Mouse (Mus musculus) heart, postnatal 0 days (tissue): ENCODE results near the gene Kansl1l. TPM values are rescaled to one million over a fixed set of nuclear protein-coding genes. Genes with fewer than 3 reads are reported as not detected.

Experiments used
- ATAC-seq: fragments of 200-750 bp; cut with Nextera tagmentation; 2 replicates; pipeline ENCODE4 v1.8.0; 2017; ENCODE audit warnings: low read depth, moderate number of reproducible peaks, moderate library complexity; ENCODE audit not compliant: insufficient read depth
- DNase-seq: peaks from one replicate; pipeline ENCODE4 v3.0.0-alpha.2; 2016; ENCODE audit warnings: low spot score
- H3K27ac ChIP-seq: fragments of 300-500 bp; sonication (generic); 2 replicates; pipeline ENCODE4 v1.5.1; 2014; ENCODE audit warnings: low read depth, mild to moderate bottlenecking
- H3K27me3 ChIP-seq: fragments of 300-500 bp; sonication (generic); 2 replicates; pipeline ENCODE4 v1.6.1; 2014; ENCODE audit warnings: low read length, mixed read lengths; ENCODE audit not compliant: control insufficient read depth, insufficient read depth
- H3K36me3 ChIP-seq: fragments of 300-500 bp; sonication (generic); replicated peaks from 2 replicates; pipeline ENCODE4 v1.6.1; 2014; ENCODE audit warnings: low read length, mixed read lengths; ENCODE audit not compliant: control insufficient read depth, insufficient read depth
- H3K4me1 ChIP-seq: fragments of 300-500 bp; sonication (generic); 2 replicates; pipeline ENCODE4 v1.6.1; 2014; ENCODE audit warnings: antibody characterized with exemption; ENCODE audit not compliant: control insufficient read depth, insufficient read depth
- H3K4me2 ChIP-seq: fragments of 300-500 bp; sonication (generic); 2 replicates; pipeline ENCODE4 v1.6.1; 2014; ENCODE audit warnings: low read depth, mild to moderate bottlenecking, low read length, moderate library complexity
- H3K4me3 ChIP-seq: fragments of 300-500 bp; sonication (generic); 2 replicates; pipeline ENCODE4 v1.5.1; 2014; ENCODE audit warnings: low read depth, low read length
- H3K9ac ChIP-seq: fragments of 300-500 bp; sonication (generic); replicated peaks from 2 replicates; pipeline ENCODE4 v1.6.1; 2014; ENCODE audit warnings: low read depth, low read length, mixed read lengths
- H3K9me3 ChIP-seq: fragments of 300-500 bp; sonication (generic); replicated peaks from 2 replicates; pipeline ENCODE4 v1.6.1; 2016; ENCODE audit warnings: low read length; ENCODE audit not compliant: control insufficient read depth
- CTCF ChIP-seq: IDR thresholded peaks from 2 replicates; pipeline ENCODE4 v1.5.1; 2016; ENCODE audit warnings: antibody characterized with exemption, control low read depth, low read depth
- EP300 ChIP-seq: IDR thresholded peaks from 2 replicates; pipeline ENCODE4 v1.6.1; 2016; ENCODE audit warnings: antibody characterized with exemption, low read depth
- WGBS: fragments of 180-500 bp; shearing (Covaris S2); extraction: QIAGEN DNeasy Blood & Tissue Kit; methylation state at CpG from one replicate; pipeline ENCODE4 v1.1.7; 2014; 5-methylcytosine and 5-hydroxymethylcytosine counted together
- polyA plus RNA-seq: library from polyadenylated mRNA; unstranded; fragments of >200 nt; fragmentation: Nextera tagmentation; extraction: Ambion mirVana; gene quantifications from 2 replicates; pipeline ENCODE4 v1.2.1, GENCODE M21; 2015
- total RNA-seq: library from RNA; depleted of rRNA; stranded (reverse); fragments of >200 nt; gene quantifications from 2 replicates; pipeline ENCODE4 v1.2.3, GENCODE M21; 2014; ENCODE audit warnings: low replicate concordance

Gene Kansl1l
- total and polyA plus RNA-seq, 2 experiments from 2014 or later = 9.6 to 22.5 TPM

- Histone ChIP-seq H3K9me3 (no peaks in the 10 kb centered on the region), H3K27me3 (no peaks in the 10 kb centered on the region), H3K4me2 (peak overlapping the region; percentile 20; the same call in 1 of the 2 replicates), H3K36me3 (no peaks in the 10 kb centered on the region), H3K4me3 (no peak overlapping the region), H3K4me1 (no peaks in the 10 kb centered on the region), H3K9ac (no peak overlapping the region), H3K27ac (no peak overlapping the region)
- TF ChIP-seq EP300 = no peak
- no peak for TF ChIP-seq CTCF
- DNase-seq (no peak), ATAC-seq (no peak)
- 36% methylated on average over 7 of the region's 7 CpGs for WGBS
These were observed 122.1 kb downstream of the Kansl1l start for GRCm38 (mm10) chr1:66695296-66695695.

GRCm38 (mm10) chr1:66694266-66694665, 123.1 kb downstream of the Kansl1l start:
- 57% methylated on average over 5 of the region's 5 CpGs for WGBS
- Histone ChIP-seq H3K36me3 (no peaks in the 10 kb centered on the region), H3K4me1 (no peaks in the 10 kb centered on the region), H3K4me2 (no peak overlapping the region), H3K27me3 (no peaks in the 10 kb centered on the region), H3K27ac (no peak overlapping the region), H3K4me3 (no peak overlapping the region), H3K9me3 (no peaks in the 10 kb centered on the region), H3K9ac (no peak overlapping the region)
- TF ChIP-seq EP300 (no peak), CTCF (no peak)
- DNase-seq (no peak), ATAC-seq (no peak)

GRCm38 (mm10) chr1:66692780-66693392, 124.5 kb downstream of the Kansl1l start:
- WGBS = 79% methylated on average over 8 of the region's 8 CpGs
- Histone ChIP-seq H3K27ac (no peak overlapping the region), H3K4me3 (no peak overlapping the region), H3K9me3 (no peaks in the 10 kb centered on the region), H3K36me3 (no peaks in the 10 kb centered on the region), H3K4me2 (no peak overlapping the region), H3K9ac (no peak overlapping the region), H3K4me1 (no peaks in the 10 kb centered on the region), H3K27me3 (no peaks in the 10 kb centered on the region)
- ATAC-seq (no peak), DNase-seq (no peak)
- TF ChIP-seq EP300 (no peak), CTCF (no peak)

GRCm38 (mm10) chr1:66692308-66692707, 125.1 kb downstream of the Kansl1l start:
- Histone ChIP-seq H3K4me3 (no peak overlapping the region), H3K36me3 (no peaks in the 10 kb centered on the region), H3K9me3 (no peaks in the 10 kb centered on the region), H3K27ac (no peak overlapping the region), H3K9ac (no peak overlapping the region), H3K4me1 (no peaks in the 10 kb centered on the region), H3K27me3 (no peaks in the 10 kb centered on the region), H3K4me2 (no peak overlapping the region)
- 36% methylated on average over 1 of the region's 1 CpGs for WGBS
- TF ChIP-seq EP300 = no peak
- no peak for TF ChIP-seq CTCF
- DNase-seq (no peak), ATAC-seq (no peak)

- WGBS = 70% methylated on average over 3 of the region's 3 CpGs
- Histone ChIP-seq H3K4me3 (no peak overlapping the region), H3K4me1 (no peaks in the 10 kb centered on the region), H3K9me3 (no peaks in the 10 kb centered on the region), H3K27me3 (no peaks in the 10 kb centered on the region), H3K9ac (no peak overlapping the region), H3K36me3 (no peaks in the 10 kb centered on the region), H3K4me2 (no peak overlapping the region), H3K27ac (no peak overlapping the region)
- TF ChIP-seq EP300 = no peak
- TF ChIP-seq CTCF = no peak
- DNase-seq = no peak
- ATAC-seq = no peak
These were observed 125.6 kb downstream of the Kansl1l start for GRCm38 (mm10) chr1:66691772-66692171.

GRCm38 (mm10) chr1:66682974-66683373, 134.4 kb downstream of the Kansl1l start:
- Histone ChIP-seq H3K4me1 (no peaks in the 10 kb centered on the region), H3K27me3 (no peaks in the 10 kb centered on the region), H3K9ac (no peak overlapping the region), H3K4me3 (no peak overlapping the region), H3K9me3 (no peaks in the 10 kb centered on the region), H3K27ac (no peak overlapping the region), H3K4me2 (no peak overlapping the region), H3K36me3 (no peaks in the 10 kb centered on the region)
- DNase-seq = no peak
- TF ChIP-seq EP300 (no peak), CTCF (no peak)
- WGBS = 75% methylated on average over 5 of the region's 5 CpGs
- no peak for ATAC-seq
